Mouse (Mus musculus) hindbrain, embryonic 13.5 days (tissue): ENCODE data around the gene Exoc3l4. TPM values are rescaled to one million over a fixed set of nuclear protein-coding genes. Genes with fewer than 3 reads are reported as not detected.
A peak's percentile ranks its signal among the peaks of the same experiment; 100 is the strongest.

Experiments used
- ATAC-seq: fragments of 200-750 bp; cut with Nextera tagmentation; 2 replicates; pipeline ENCODE4 v1.8.0; 2017; ENCODE audit warnings: moderate TSS enrichment; ENCODE audit not compliant: low FRiP score
- H3K27ac ChIP-seq: fragments of 300-500 bp; sonication (generic); 2 replicates; pipeline ENCODE4 v1.5.1; 2015; ENCODE audit warnings: inconsistent platforms, mild to moderate bottlenecking, moderate library complexity
- H3K27me3 ChIP-seq: fragments of 300-500 bp; sonication (generic); 2 replicates; pipeline ENCODE4 v1.6.1; 2015; ENCODE audit warnings: mild to moderate bottlenecking, inconsistent platforms
- H3K36me3 ChIP-seq: fragments of 300-500 bp; sonication (generic); 2 replicates; pipeline ENCODE4 v1.6.1; 2015; ENCODE audit warnings: mild to moderate bottlenecking, inconsistent platforms
- H3K4me1 ChIP-seq: fragments of 300-500 bp; sonication (generic); replicated peaks from 2 replicates; pipeline ENCODE4 v1.6.1; 2015; ENCODE audit warnings: inconsistent platforms
- H3K4me2 ChIP-seq: fragments of 300-500 bp; sonication (generic); 2 replicates; pipeline ENCODE4 v1.6.1; 2015; ENCODE audit warnings: inconsistent platforms, mild to moderate bottlenecking, moderate library complexity
- H3K4me3 ChIP-seq: fragments of 300-500 bp; sonication (generic); 2 replicates; pipeline ENCODE4 v1.5.1; 2015; ENCODE audit warnings: mild to moderate bottlenecking, inconsistent platforms
- H3K9ac ChIP-seq: fragments of 300-500 bp; sonication (generic); 2 replicates; pipeline ENCODE4 v1.6.1; 2015; ENCODE audit warnings: mild to moderate bottlenecking, inconsistent platforms
- H3K9me3 ChIP-seq: fragments of 300-500 bp; sonication (generic); 2 replicates; pipeline ENCODE4 v1.6.1; 2016; ENCODE audit warnings: inconsistent platforms
- WGBS: fragments of 180-500 bp; shearing (Covaris S2); methylation state at CpG from one replicate; pipeline ENCODE4 v1.1.7; 2015; 5-methylcytosine and 5-hydroxymethylcytosine counted together
- polyA plus RNA-seq: library from polyadenylated mRNA; unstranded; fragments of >200 nt; fragmentation: Nextera tagmentation; extraction: Ambion mirVana; gene quantifications from 2 replicates; pipeline ENCODE4 v1.2.1, GENCODE M21; 2015

Gene Exoc3l4
- polyA plus RNA-seq, 1 experiment from 2014 or later, result 2.1 TPM

DNA sequence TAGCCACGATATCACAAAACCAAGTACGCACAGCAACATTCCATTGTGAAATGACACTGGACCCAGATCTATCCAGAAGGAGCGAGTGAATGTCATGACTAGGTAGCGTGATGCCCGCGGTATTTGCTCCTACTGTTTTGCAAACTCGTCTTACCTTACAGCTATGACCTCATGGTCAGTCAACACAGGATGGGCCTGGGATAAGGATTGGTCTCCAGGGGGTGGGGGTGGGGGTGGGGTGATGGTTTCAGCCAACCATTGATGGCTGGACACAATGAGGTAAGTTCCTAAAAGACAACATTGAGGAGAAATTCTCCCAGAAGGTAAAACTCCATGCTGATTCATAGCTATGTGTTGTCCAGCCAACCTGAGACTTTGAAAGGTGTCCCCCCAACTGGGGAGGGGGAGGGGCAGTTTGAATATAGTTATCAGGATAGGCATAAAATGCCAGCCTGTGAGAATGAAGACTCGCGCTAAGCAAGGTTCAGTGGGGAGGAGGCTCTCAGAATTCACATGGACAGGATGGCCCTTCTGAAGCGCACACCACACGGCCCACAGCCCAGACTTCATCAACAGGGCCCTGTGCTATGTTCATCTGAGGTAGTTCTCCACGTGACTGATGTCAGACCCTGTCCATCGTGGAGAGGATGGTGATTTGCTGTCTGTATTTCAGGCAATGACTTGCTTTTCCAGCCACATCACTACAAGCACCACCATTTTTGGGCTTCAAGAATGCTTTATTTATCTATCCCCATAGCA, 30.8 kb upstream of the Exoc3l4 start:
- ATAC-seq, result no peak
- H3K27ac ChIP-seq, result no peak overlapping the region
- WGBS, result 88% methylated on average over 13 of the region's 13 CpGs
- H3K4me1 ChIP-seq, result no peaks in the 10 kb centered on the region
- 0 out of 2 replicates have a peak, but pooled peaks cover 3% of the 10 kb centered on the region for H3K27me3 ChIP-seq
- H3K36me3 ChIP-seq, result no peaks in the 10 kb centered on the region
- no peak overlapping the region for H3K9ac ChIP-seq
- H3K4me2 ChIP-seq, result no peak overlapping the region
- no peak overlapping the region for H3K4me3 ChIP-seq
- no peaks in the 10 kb centered on the region for H3K9me3 ChIP-seq

DNA sequence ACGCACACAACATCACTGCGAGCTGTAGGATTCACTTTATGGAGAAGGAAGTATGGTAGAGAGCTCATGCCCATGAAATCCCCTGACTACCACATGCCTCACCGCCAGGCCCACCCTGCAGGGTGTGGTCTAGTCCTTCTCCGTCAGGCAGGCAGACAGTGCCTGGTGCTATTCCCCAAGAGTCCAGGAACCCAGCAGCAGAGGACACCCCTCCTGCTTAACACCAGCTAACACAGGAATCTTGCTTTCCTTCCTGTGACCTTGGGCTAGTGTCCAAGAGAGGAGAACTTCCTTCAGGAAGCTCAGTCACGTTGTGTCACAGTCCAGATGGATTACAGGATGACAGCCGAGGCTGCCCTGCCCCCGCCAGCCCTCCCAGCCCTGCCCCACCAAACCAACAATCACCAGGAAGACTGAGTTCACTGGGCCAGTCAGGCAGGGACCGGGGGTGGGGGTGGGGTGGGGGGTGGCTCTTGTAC, 30.1 kb upstream of the Exoc3l4 start:
- Histone ChIP-seq H3K27ac (no peak overlapping the region), H3K4me1 (no peaks in the 10 kb centered on the region), H3K4me3 (no peak overlapping the region), H3K4me2 (no peak overlapping the region), H3K9ac (no peak overlapping the region), H3K27me3 (0 out of 2 replicates have a peak, but pooled peaks cover 3% of the 10 kb centered on the region), H3K36me3 (no peaks in the 10 kb centered on the region), H3K9me3 (no peaks in the 10 kb centered on the region)
- WGBS, result 67% methylated on average over 8 of the region's 8 CpGs
- ATAC-seq, result no peak

GRCm38 (mm10) chr12:111387146-111387545, 29.7 kb upstream of the Exoc3l4 start:
- 0 out of 2 replicates have a peak, but pooled peaks cover 3% of the 10 kb centered on the region for H3K27me3 ChIP-seq
- H3K4me1 ChIP-seq, result no peaks in the 10 kb centered on the region
- no peaks in the 10 kb centered on the region for H3K9me3 ChIP-seq
- 85% methylated on average over 4 of the region's 4 CpGs for WGBS
- no peaks in the 10 kb centered on the region for H3K36me3 ChIP-seq
- H3K4me2 ChIP-seq, result no peak overlapping the region
- no peak overlapping the region for H3K4me3 ChIP-seq
- no peak for ATAC-seq
- H3K9ac ChIP-seq, result no peak overlapping the region
- no peak overlapping the region for H3K27ac ChIP-seq

DNA sequence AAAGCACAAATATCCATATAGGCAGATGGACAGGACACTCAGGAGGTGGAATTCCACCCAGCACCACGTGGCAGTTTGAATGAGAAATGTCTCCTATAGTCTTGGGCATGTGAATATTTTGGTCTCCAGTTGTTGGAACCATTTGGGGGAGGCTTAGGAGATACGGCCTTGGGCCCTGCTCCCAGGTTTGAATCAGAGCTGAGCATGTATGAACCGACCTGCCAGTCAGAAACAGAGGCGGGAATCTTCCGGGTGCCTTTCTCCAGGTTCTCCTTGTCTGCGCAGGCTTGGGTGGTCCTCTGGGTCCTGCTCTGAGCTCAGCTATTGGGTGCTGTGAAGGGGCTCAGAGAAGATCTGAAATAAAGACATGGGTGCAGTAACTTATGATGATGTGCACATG, 22.8 kb upstream of the Exoc3l4 start:
- H3K9ac ChIP-seq, result no peak overlapping the region
- no peak overlapping the region for H3K4me2 ChIP-seq
- no peak for ATAC-seq
- H3K36me3 ChIP-seq, result no peaks in the 10 kb centered on the region
- no peaks in the 10 kb centered on the region for H3K9me3 ChIP-seq
- H3K4me3 ChIP-seq, result no peak overlapping the region
- peaks cover 23% of the 10 kb centered on the region; the same call in 1 of the 2 replicates for H3K27me3 ChIP-seq
- no peaks in the 10 kb centered on the region for H3K4me1 ChIP-seq
- H3K27ac ChIP-seq, result no peak overlapping the region
- whole genome bisulfite sequencing, result 82% methylated on average over 6 of the region's 6 CpGs

GRCm38 (mm10) chr12:111396997-111397396, 19.8 kb upstream of the Exoc3l4 start:
- H3K4me3 ChIP-seq, result no peak overlapping the region
- H3K27ac ChIP-seq, result no peak overlapping the region
- no peak for ATAC-seq
- no peaks in the 10 kb centered on the region for H3K36me3 ChIP-seq
- H3K4me1 ChIP-seq, result no peaks in the 10 kb centered on the region
- WGBS, result 73% methylated on average over 5 of the region's 5 CpGs
- no peaks in the 10 kb centered on the region for H3K9me3 ChIP-seq
- peaks cover 32% of the 10 kb centered on the region for H3K27me3 ChIP-seq
- no peak overlapping the region for H3K9ac ChIP-seq
- no peak overlapping the region for H3K4me2 ChIP-seq

- ATAC-seq, result peak; percentile 55
- H3K9ac ChIP-seq, result no peak overlapping the region
- H3K9me3 ChIP-seq, result no peaks in the 10 kb centered on the region
- no peaks in the 10 kb centered on the region for H3K36me3 ChIP-seq
- no peak overlapping the region for H3K27ac ChIP-seq
- H3K4me1 ChIP-seq, result peaks cover 3% of the 10 kb centered on the region
- no peak overlapping the region for H3K4me3 ChIP-seq
- no peak overlapping the region for H3K4me2 ChIP-seq
- 23% methylated on average over 15 of the region's 15 CpGs for WGBS
- H3K27me3 ChIP-seq, result peaks cover 45% of the 10 kb centered on the region
These were observed 15.2 kb upstream of the Exoc3l4 start for GRCm38 (mm10) chr12:111401454-111402184.

DNA sequence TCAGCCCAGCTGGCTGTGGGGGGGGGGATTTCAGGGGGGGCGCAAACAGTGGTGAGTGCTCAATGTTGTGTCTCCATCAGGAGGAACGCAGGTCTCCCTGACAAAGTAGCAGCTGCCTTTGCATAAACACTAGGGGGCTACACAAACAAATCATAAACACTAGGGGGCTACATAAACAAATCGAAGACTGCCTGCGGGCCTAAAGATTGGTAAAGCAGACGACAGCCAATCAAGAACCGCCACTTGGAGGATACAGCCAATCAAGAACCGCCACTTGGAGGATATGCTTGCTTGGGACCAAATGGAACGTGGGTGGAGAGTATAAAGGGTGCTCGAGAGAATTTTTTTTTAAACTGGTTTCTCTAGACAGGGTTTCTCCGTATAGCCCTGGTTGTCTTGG, 11.9 kb upstream of the Exoc3l4 start:
- ATAC-seq, result no peak
- WGBS, result 67% methylated on average over 10 of the region's 10 CpGs

GRCm38 (mm10) chr12:111406622-111407021, 10.2 kb upstream of the Exoc3l4 start, which contains the start of gene Lbhd2:
Lbhd2 (plus strand) TSS chr12:111406809.
- peaks cover 23% of the 10 kb centered on the region for H3K4me1 ChIP-seq
- no peak within 1 kb of the TSS for H3K27ac ChIP-seq
- H3K9me3 ChIP-seq, result no peaks in the 10 kb centered on the region
- 3% methylated on average over 24 of the region's 24 CpGs for WGBS
- peaks cover 58% of the 10 kb centered on the region for H3K27me3 ChIP-seq
- peak within 1 kb of the TSS; percentile 44 for H3K4me2 ChIP-seq
- no peak for ATAC-seq
- peak within 1 kb of the TSS; percentile 43; the same call in 1 of the 2 replicates for H3K9ac ChIP-seq
- peak within 1 kb of the TSS; percentile 26 for H3K4me3 ChIP-seq
- no peaks in the 10 kb centered on the region for H3K36me3 ChIP-seq

More for the DNA sequence above, 11.9 kb upstream of the Exoc3l4 start:
- Histone ChIP-seq H3K36me3 (no peaks in the 10 kb centered on the region), H3K4me1 (peaks cover 18% of the 10 kb centered on the region), H3K9me3 (no peaks in the 10 kb centered on the region), H3K4me2 (no peak overlapping the region), H3K9ac (no peak overlapping the region), H3K27me3 (peaks cover 54% of the 10 kb centered on the region), H3K27ac (no peak overlapping the region), H3K4me3 (no peak overlapping the region)

DNA sequence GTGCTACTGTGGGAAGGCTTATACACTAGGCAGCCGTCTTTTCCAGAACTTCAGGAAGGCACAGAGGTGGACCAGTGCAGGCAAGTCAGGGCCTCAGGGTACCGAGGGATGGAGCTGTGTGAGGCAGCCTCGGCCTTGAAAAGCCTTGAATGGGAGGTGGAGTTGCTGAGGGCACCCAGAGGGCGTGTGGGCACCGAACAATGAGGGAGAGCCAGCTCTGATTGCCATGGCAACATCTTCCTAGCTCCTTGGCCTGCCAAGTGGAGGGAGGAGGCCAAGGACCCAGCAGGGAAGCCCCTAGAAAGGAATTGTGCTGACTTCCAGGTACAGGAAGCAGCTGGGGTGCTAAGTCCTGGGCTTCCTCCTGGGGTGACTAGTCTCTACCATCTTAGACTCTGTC, 7.2 kb upstream of the Exoc3l4 start:
- no peaks in the 10 kb centered on the region for H3K36me3 ChIP-seq
- ATAC-seq, result no peak
- peaks cover 53% of the 10 kb centered on the region for H3K27me3 ChIP-seq
- WGBS, result 5% methylated on average over 5 of the region's 5 CpGs
- H3K9me3 ChIP-seq, result no peaks in the 10 kb centered on the region
- H3K9ac ChIP-seq, result 0 out of 2 replicates have a peak overlapping the region, but pooled peaks have one; percentile 29
- no peak overlapping the region for H3K4me3 ChIP-seq
- peaks cover 32% of the 10 kb centered on the region for H3K4me1 ChIP-seq
- H3K27ac ChIP-seq, result no peak overlapping the region
- no peak overlapping the region for H3K4me2 ChIP-seq

- Histone ChIP-seq H3K27me3 (peaks cover 46% of the 10 kb centered on the region), H3K4me2 (no peak overlapping the region), H3K4me3 (no peak overlapping the region), H3K36me3 (no peaks in the 10 kb centered on the region), H3K27ac (no peak overlapping the region), H3K9ac (no peak overlapping the region), H3K9me3 (no peaks in the 10 kb centered on the region), H3K4me1 (peaks cover 33% of the 10 kb centered on the region)
- ATAC-seq, result no peak
- 76% methylated on average over 8 of the region's 8 CpGs for WGBS
These were observed 5.0 kb upstream of the Exoc3l4 start for GRCm38 (mm10) chr12:111411631-111412355.

DNA sequence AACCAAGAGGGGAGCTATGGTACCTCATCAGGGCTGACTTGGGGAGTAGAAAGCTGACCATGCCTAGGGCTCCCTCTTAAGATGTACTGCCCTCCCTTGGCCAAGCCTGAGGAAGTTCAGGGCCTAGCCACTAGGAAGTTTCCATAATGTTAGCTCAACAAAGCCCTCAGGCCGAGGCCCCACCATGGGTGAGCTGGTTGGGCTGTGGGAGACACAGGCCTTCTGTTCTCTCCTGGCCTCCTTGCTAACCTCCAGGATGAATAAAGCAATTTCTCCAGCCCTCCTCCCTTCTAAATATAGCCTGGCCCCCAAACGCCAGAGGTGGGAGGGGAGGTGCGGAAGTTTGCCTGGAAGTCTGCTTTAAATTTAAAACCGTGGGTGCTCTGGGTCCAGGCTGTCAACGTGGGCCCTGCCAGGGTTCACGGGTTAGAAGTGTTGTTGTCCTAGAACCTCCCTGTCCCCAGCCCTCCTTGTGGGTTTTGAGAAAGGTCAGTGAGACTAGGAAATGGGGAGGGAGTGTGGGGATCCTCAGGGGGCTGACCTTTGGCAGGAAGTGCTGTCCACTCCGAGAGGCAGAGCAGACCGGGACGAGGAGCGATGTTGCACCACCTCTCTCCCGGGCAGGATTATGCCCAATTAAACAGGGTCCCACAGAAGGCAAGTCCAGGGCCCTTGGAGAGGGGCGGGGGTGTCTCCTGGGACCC, 4.1 kb upstream of the Exoc3l4 start:
- WGBS, result 26% methylated on average over 12 of the region's 12 CpGs
- Histone ChIP-seq H3K4me1 (peaks cover 36% of the 10 kb centered on the region), H3K27ac (0 out of 2 replicates have a peak overlapping the region, but pooled peaks have one; percentile 48), H3K4me2 (peak overlapping the region; percentile 53), H3K9ac (peak overlapping the region; percentile 67), H3K27me3 (peaks cover 42% of the 10 kb centered on the region), H3K4me3 (peak overlapping the region; percentile 34), H3K9me3 (no peaks in the 10 kb centered on the region), H3K36me3 (no peaks in the 10 kb centered on the region)
- no peak for ATAC-seq
